Mouse (Mus musculus) C2C12 (cell line): ENCODE measurements around the gene Serpina3k. TPM values are rescaled to one million over a fixed set of nuclear protein-coding genes. Genes with fewer than 3 reads are reported as not detected.
"Not testable (repeated sequence)": the region's sequence is repeated elsewhere in the genome, so short reads cannot be mapped to it uniquely, and the experiment has no call there.

ENCODE experiments used
- H3K27me3 ChIP-seq: one replicate; pipeline ENCODE4 v1.6.1; 2011; ENCODE audit not compliant: control insufficient read depth, insufficient read depth, insufficient read length
- H3K36me3 ChIP-seq: one replicate; pipeline ENCODE4 v1.6.1; 2011; ENCODE audit not compliant: control insufficient read depth, insufficient read depth
- H3K4me3 ChIP-seq: one replicate; pipeline ENCODE4 v1.5.1; 2011; ENCODE audit warnings: mild to moderate bottlenecking, control low read depth; ENCODE audit not compliant: poor library complexity, insufficient read depth, severe bottlenecking
- H3K79me2 ChIP-seq: one replicate; pipeline ENCODE4 v1.6.1; 2011; ENCODE audit not compliant: control insufficient read depth, insufficient read depth
- H3K79me3 ChIP-seq: one replicate; pipeline ENCODE4 v1.6.1; 2011; ENCODE audit warnings: low read depth, control low read depth
- H3ac ChIP-seq: one replicate; pipeline ENCODE3; 2011; ENCODE audit warnings: low read depth; ENCODE audit not compliant: control insufficient read depth, insufficient read length
- CEBPB ChIP-seq: IDR thresholded peaks from one replicate; pipeline ENCODE4 v1.6.1; 2011; ENCODE audit warnings: low read depth, mild to moderate bottlenecking, control low read depth, moderate library complexity
- CTCF ChIP-seq: IDR thresholded peaks from one replicate; pipeline ENCODE4 v1.5.1; 2011; ENCODE audit not compliant: control insufficient read depth, insufficient read depth, insufficient read length
- FOSL1 ChIP-seq: IDR thresholded peaks from one replicate; pipeline ENCODE4 v1.8.0; 2011; ENCODE audit warnings: mild to moderate bottlenecking, low read length; ENCODE audit not compliant: poor library complexity, insufficient read depth, severe bottlenecking
- MAX ChIP-seq: IDR thresholded peaks from one replicate; pipeline ENCODE4 v1.6.1; 2011; ENCODE audit warnings: mild to moderate bottlenecking, control low read depth
- MYOD1 ChIP-seq: IDR thresholded peaks from one replicate; pipeline ENCODE4 v1.6.1; 2011; ENCODE audit warnings: low read depth; ENCODE audit not compliant: control insufficient read depth, insufficient read length
- MYOG ChIP-seq: IDR thresholded peaks from one replicate; pipeline ENCODE4 v1.6.1; 2011; ENCODE audit not compliant: control insufficient read depth, insufficient read length; ENCODE audit errors: extremely low read depth
- USF1 ChIP-seq: IDR thresholded peaks from one replicate; pipeline ENCODE4 v1.6.1; 2011; ENCODE audit warnings: low read depth, mild to moderate bottlenecking, control low read depth, moderate library complexity
- long read RNA-seq, 2 experiments: library from polyadenylated mRNA; unstranded; transcript quantifications; one replicate each; pipeline ENCODE4 v2.0.0; 2019 to 2020
- polyA plus RNA-seq: library from polyadenylated mRNA; unstranded; fragments of >200 nt; fragmentation: generic; extraction: Trizol; gene quantifications from one replicate; pipeline ENCODE4 v1.2.1, GENCODE M21; 2012; ENCODE audit warnings: missing spikeins

Gene Serpina3k
- polyA plus RNA-seq, result not detected
- long read RNA-seq, experiment 1, result 0 reads
- long read RNA-seq, experiment 2, result 0 reads

DNA sequence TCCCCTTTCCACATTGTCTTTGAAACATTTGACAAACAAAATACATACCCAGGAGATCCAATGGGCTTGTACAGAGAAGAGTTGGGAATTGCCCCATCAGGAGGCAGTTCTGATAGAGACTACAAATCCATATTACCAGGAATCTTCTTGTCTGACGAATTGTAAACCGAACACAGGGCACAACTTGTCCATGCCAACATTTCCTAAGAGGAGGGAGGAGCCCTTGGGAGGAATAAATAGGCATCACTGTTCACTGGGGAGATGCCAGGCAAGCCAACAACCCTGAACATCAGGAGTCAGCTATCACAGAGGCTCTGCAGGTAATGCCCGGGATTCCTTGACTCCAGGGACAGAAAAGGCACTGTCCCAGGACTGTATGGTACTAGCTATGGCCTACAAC is at the start of gene Serpina3k, which contains the start of gene Serpina3m:
TSS of gene Serpina3k (plus strand) at position 261 of the 400 bp plus-strand sequence.
TSS of gene Serpina3m (plus strand) at position 261 of the 400 bp plus-strand sequence.
- not testable (repeated sequence) for H3K79me2 ChIP-seq, H3ac ChIP-seq, H3K79me3 ChIP-seq, H3K36me3 ChIP-seq, H3K27me3 ChIP-seq, H3K4me3 ChIP-seq

DNA sequence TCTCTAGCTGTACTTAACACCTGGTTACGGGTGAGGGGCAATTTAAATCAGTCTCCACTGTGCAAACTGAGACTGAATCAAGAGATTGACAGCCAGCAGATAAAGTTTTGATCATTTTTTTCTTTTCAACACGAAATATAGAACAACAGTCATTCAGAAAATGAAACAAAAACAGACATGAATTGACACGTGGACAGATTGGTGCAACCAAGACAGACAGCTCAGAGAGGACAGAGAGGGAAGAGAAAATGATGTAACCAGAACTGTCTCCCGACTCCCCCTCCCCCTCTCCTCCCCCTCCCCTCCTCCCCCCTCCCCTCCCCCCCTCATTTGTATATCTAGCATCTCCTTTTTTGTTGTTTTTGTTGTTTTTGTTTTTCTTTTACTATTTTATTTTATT is 48.4 kb upstream of the Serpina3k start:
- H3K36me3 ChIP-seq, result no peaks in the 10 kb centered on the region
- H3ac ChIP-seq, result no peak overlapping the region
- H3K79me2 ChIP-seq, result no peaks in the 10 kb centered on the region
- no peaks in the 10 kb centered on the region for H3K27me3 ChIP-seq
- no peak for TF ChIP-seq USF1
- TF ChIP-seq CTCF, result no peak
- no peak for TF ChIP-seq FOSL1
- no peaks in the 10 kb centered on the region for H3K79me3 ChIP-seq
- no peak overlapping the region for H3K4me3 ChIP-seq

DNA sequence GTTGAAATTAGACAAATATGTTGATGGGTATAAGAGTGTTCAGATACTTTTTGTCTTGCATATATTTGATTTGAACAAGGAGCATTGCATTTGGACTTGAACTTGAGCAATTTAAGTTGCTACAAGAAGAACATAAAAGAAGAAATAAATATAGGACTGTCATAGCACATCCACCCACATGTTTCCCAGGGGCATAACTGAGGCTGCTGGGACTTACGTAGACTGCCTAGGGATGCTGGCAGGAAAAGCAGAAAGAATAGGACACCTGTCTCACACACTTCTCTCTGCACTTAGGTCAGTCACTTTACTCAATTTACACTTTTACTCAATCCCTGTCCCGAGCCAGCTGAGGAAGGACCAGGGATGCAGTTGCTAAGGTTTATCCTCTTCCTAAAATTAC is 44.3 kb upstream of the Serpina3k start:
- no peak for TF ChIP-seq MYOD1
- TF ChIP-seq MYOG, result no peak
- TF ChIP-seq MAX, result no peak
- no peak for TF ChIP-seq CTCF
- no peak for TF ChIP-seq FOSL1
- TF ChIP-seq CEBPB, result no peak
- no peaks in the 10 kb centered on the region for H3K79me2 ChIP-seq

DNA sequence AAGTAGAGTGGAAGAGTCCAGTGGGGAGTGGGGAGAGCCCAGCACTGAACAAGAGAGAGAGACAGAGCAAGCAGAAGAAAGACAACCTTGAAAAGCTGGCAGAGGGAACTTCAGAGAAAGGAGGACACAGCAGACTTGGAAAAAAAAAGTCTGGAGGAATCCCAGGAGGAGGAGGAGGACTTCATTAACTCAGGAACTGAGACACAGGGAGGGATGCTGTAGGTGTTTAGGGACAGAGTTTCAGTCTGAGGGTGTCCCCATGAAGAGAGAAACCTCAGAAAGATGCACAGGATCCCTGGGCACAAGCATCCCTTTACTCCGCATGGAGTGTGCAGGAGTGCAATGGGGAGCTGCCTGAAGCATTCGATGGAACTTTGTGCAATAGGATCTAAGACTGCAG is 40.2 kb upstream of the Serpina3k start:
- no peaks in the 10 kb centered on the region for H3K36me3 ChIP-seq
- no peaks in the 10 kb centered on the region for H3K79me2 ChIP-seq
- H3K4me3 ChIP-seq, result no peak overlapping the region
- H3ac ChIP-seq, result no peak overlapping the region
- no peaks in the 10 kb centered on the region for H3K27me3 ChIP-seq
- no peaks in the 10 kb centered on the region for H3K79me3 ChIP-seq
- TF ChIP-seq USF1 (no peak), CTCF (no peak), MYOD1 (no peak), MAX (no peak), CEBPB (no peak)

More for the DNA sequence above, 44.3 kb upstream of the Serpina3k start:
- Histone ChIP-seq H3K27me3 (no peaks in the 10 kb centered on the region), H3K79me3 (no peaks in the 10 kb centered on the region), H3K36me3 (no peaks in the 10 kb centered on the region), H3ac (no peak overlapping the region), H3K4me3 (no peak overlapping the region)

DNA sequence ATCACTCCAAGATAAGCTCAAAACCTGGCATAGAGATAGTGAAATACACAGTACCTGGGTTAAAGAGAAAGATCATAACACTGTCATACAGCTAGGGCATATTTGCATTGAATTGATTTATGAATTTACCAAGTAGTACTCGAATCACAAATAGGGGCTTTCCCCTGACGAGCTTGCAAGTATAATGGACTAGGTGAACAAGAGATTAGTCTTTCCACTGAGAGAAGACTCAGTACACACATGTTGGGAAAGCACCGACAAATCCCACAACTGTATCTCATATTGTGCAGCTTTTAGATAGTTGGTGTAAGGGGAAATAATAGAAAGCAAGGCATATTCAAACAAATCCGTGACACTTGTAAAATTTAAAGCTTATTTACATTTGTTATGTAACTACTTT is 32.3 kb upstream of the Serpina3k start:
- H3ac ChIP-seq, result no peak overlapping the region
- no peak overlapping the region for H3K4me3 ChIP-seq
- no peaks in the 10 kb centered on the region for H3K79me3 ChIP-seq
- no peaks in the 10 kb centered on the region for H3K36me3 ChIP-seq
- TF ChIP-seq USF1, result no peak
- no peak for TF ChIP-seq CEBPB
- TF ChIP-seq CTCF, result no peak
- TF ChIP-seq MAX, result no peak
- no peak for TF ChIP-seq MYOG
- no peak for TF ChIP-seq FOSL1
- TF ChIP-seq MYOD1, result no peak
- H3K27me3 ChIP-seq, result no peaks in the 10 kb centered on the region
- no peaks in the 10 kb centered on the region for H3K79me2 ChIP-seq

DNA sequence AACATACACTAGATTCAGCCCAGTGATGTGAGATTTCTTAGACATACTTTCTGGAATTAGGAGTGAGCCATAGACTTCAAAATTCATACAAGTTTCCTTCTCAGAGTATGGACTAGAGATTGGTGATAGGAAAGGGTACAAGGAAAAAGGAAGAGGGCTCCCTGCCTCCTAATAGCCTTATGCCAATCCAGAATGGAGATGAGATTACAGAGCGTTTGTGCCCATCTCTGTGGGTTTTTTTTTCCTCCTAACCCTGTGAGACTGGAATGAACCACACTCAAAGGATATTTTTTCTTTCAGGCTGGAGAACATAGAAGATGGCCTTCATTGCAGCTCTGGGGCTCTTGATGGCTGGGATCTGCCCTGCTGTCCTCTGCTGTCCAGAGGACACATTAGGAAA is 24.0 kb upstream of the Serpina3k start, which contains the start of gene Serpina3j:
TSS of gene Serpina3j (plus strand) at position 301 of the 400 bp plus-strand sequence.
- Histone ChIP-seq H3K79me3 (no peaks in the 10 kb centered on the region), H3ac (no peak within 1 kb of the TSS)
- TF ChIP-seq FOSL1, result no peak
- TF ChIP-seq CTCF, result no peak
- no peak for TF ChIP-seq USF1
- no peak for TF ChIP-seq MYOD1
- TF ChIP-seq MAX, result no peak
- TF ChIP-seq CEBPB, result no peak
- no peak for TF ChIP-seq MYOG

More for the DNA sequence above, 24.0 kb upstream of the Serpina3k start, which contains the start of gene Serpina3j:
- H3K27me3 ChIP-seq, result no peaks in the 10 kb centered on the region
- H3K36me3 ChIP-seq, result no peaks in the 10 kb centered on the region
- H3K79me2 ChIP-seq, result no peaks in the 10 kb centered on the region
- H3K4me3 ChIP-seq, result no peak within 1 kb of the TSS
